ENCODE assay signal across 18 mouse cellular contexts in genomic region chr5:81568743-81569142, GRCm38 (mm10).
DNase-seq lines count a peak whose midpoint lies in the region; ATAC-seq and TF ChIP-seq lines count a peak whose summit lies in the region.
"Had no signal": no experiment of that assay in that cellular context is flagged by ENCODE, and none has a peak within 500 bp of the region (broad histone marks: within the 10 kb centered on the region; RNA-seq: fewer than 3 reads in every experiment).

No protein-coding gene starts in this region.

- H3K36me3 ChIP-seq in kidney, embryonic 14.5 days (ENCODE audit: control insufficient read depth, insufficient read depth, low read length), result no peaks in the 10 kb centered on the region
- no peaks in the 10 kb centered on the region for H3K36me3 ChIP-seq in stomach, embryonic 16.5 days (ENCODE audit: control insufficient read depth, insufficient read depth, low read length)
- no peaks in the 10 kb centered on the region for H3K36me3 ChIP-seq in stomach, postnatal 0 days (ENCODE audit: control insufficient read depth, insufficient read depth, low read length)
- no peaks in the 10 kb centered on the region for H3K36me3 ChIP-seq in midbrain, embryonic 10.5 days
- H3K36me3 ChIP-seq: embryonic facial prominence, embryonic 15.5 days; heart, embryonic 13.5 days; limb, embryonic 15.5 days; midbrain, embryonic 13.5 days had no signal

- no peak for TF ChIP-seq CTCF in stomach, postnatal 0 days (IDR thresholded peaks at IDR 0.05; ENCODE audit: low read depth)

- peak; percentile 32 for DNase-seq in adrenal gland, adult 2 months
- DNase-seq in adrenal gland, postnatal 25 days, result no peak
- DNase-seq in kidney, adult 11 months, result peak; percentile 35
- no peak for DNase-seq in stomach, postnatal 0 days (ENCODE audit: low spot score)
- DNase-seq in ovary, postnatal 14 days (ENCODE audit: low spot score), result no peak
- DNase-seq in midbrain, embryonic 10.5 days (ENCODE audit: low spot score), result no peak
- DNase-seq: adrenal gland, adult 8-10 months; lung, postnatal 4 days; right cerebral cortex, postnatal 25 days; thymus, adult 2 months had no signal

- no peak overlapping the region for H3K4me2 ChIP-seq in kidney, embryonic 14.5 days (replicated peaks; ENCODE audit: low read depth, low read length)
- no peak overlapping the region for H3K4me2 ChIP-seq in stomach, embryonic 16.5 days (ENCODE audit: low read depth, low read length)
- H3K4me2 ChIP-seq in stomach, postnatal 0 days (replicated peaks; ENCODE audit: low read depth), result no peak overlapping the region
- H3K4me2 ChIP-seq: embryonic facial prominence, embryonic 15.5 days; heart, embryonic 13.5 days; hindbrain, embryonic 14.5 days; limb, embryonic 15.5 days; midbrain, embryonic 13.5 days had no signal

- no peaks in the 10 kb centered on the region for H3K4me1 ChIP-seq in kidney, embryonic 14.5 days (ENCODE audit: control insufficient read depth, insufficient read depth, low read length)
- no peaks in the 10 kb centered on the region for H3K4me1 ChIP-seq in stomach, embryonic 16.5 days (ENCODE audit: control insufficient read depth, insufficient read depth, low read length)
- no peaks in the 10 kb centered on the region for H3K4me1 ChIP-seq in stomach, postnatal 0 days (replicated peaks; ENCODE audit: control insufficient read depth, insufficient read depth)
- no peaks in the 10 kb centered on the region for H3K4me1 ChIP-seq in midbrain, embryonic 10.5 days
- H3K4me1 ChIP-seq: embryonic facial prominence, embryonic 15.5 days; heart, embryonic 13.5 days; limb, embryonic 15.5 days; midbrain, embryonic 13.5 days had no signal

- H3K27me3 ChIP-seq in kidney, embryonic 14.5 days (ENCODE audit: control insufficient read depth, insufficient read depth, low read length), result no peaks in the 10 kb centered on the region
- H3K27me3 ChIP-seq in stomach, embryonic 16.5 days (ENCODE audit: control insufficient read depth, insufficient read depth, low read length), result no peaks in the 10 kb centered on the region
- no peaks in the 10 kb centered on the region for H3K27me3 ChIP-seq in stomach, postnatal 0 days (ENCODE audit: control insufficient read depth, insufficient read depth, low read length)
- no peaks in the 10 kb centered on the region for H3K27me3 ChIP-seq in midbrain, embryonic 10.5 days (ENCODE audit: low read depth, poor library complexity, severe bottlenecking)
- H3K27me3 ChIP-seq: embryonic facial prominence, embryonic 15.5 days; heart, embryonic 13.5 days; limb, embryonic 15.5 days; midbrain, embryonic 13.5 days had no signal

- no peak overlapping the region for H3K27ac ChIP-seq in kidney, embryonic 14.5 days (ENCODE audit: low read depth, low read length)
- H3K27ac ChIP-seq in stomach, embryonic 16.5 days (ENCODE audit: low read length), result no peak overlapping the region
- no peak overlapping the region for H3K27ac ChIP-seq in stomach, postnatal 0 days (replicated peaks)
- H3K27ac ChIP-seq in midbrain, embryonic 10.5 days (replicated peaks), result no peak overlapping the region
- H3K27ac ChIP-seq: embryonic facial prominence, embryonic 15.5 days; heart, embryonic 13.5 days; hindbrain, embryonic 14.5 days; limb, embryonic 15.5 days; midbrain, embryonic 13.5 days had no signal

- H3K9ac ChIP-seq in kidney, embryonic 14.5 days (ENCODE audit: low read depth, low read length), result no peak overlapping the region
- H3K9ac ChIP-seq in stomach, embryonic 16.5 days (ENCODE audit: low read length), result no peak overlapping the region
- H3K9ac ChIP-seq in stomach, postnatal 0 days (ENCODE audit: low read length), result no peak overlapping the region
- H3K9ac ChIP-seq: embryonic facial prominence, embryonic 15.5 days; heart, embryonic 13.5 days; hindbrain, embryonic 14.5 days; limb, embryonic 15.5 days; midbrain, embryonic 13.5 days had no signal

- no peaks in the 10 kb centered on the region for H3K9me3 ChIP-seq in kidney, embryonic 14.5 days (ENCODE audit: control insufficient read depth, low read length)
- H3K9me3 ChIP-seq in stomach, embryonic 16.5 days (replicated peaks; ENCODE audit: control insufficient read depth, low read length), result no peaks in the 10 kb centered on the region
- no peaks in the 10 kb centered on the region for H3K9me3 ChIP-seq in stomach, postnatal 0 days (ENCODE audit: control insufficient read depth, low read length)
- no peaks in the 10 kb centered on the region for H3K9me3 ChIP-seq in midbrain, embryonic 10.5 days (replicated peaks)
- H3K9me3 ChIP-seq: embryonic facial prominence, embryonic 15.5 days; heart, embryonic 13.5 days; limb, embryonic 15.5 days; midbrain, embryonic 13.5 days had no signal

- H3K4me3 ChIP-seq in kidney, embryonic 14.5 days (ENCODE audit: low read length), result no peak overlapping the region
- no peak overlapping the region for H3K4me3 ChIP-seq in stomach, embryonic 16.5 days (replicated peaks; ENCODE audit: low read length)
- H3K4me3 ChIP-seq in stomach, postnatal 0 days (ENCODE audit: low read depth, low read length), result no peak overlapping the region
- no peak overlapping the region for H3K4me3 ChIP-seq in midbrain, embryonic 10.5 days
- H3K4me3 ChIP-seq: embryonic facial prominence, embryonic 15.5 days; heart, embryonic 13.5 days; limb, embryonic 15.5 days; midbrain, embryonic 13.5 days had no signal

- no peak for ATAC-seq in kidney, embryonic 14.5 days (ENCODE audit: low FRiP score, low TSS enrichment)
- 0 out of 2 replicates have a peak, but pooled peaks have one; percentile 37 for ATAC-seq in stomach, embryonic 16.5 days (ENCODE audit: insufficient read depth, low FRiP score)
- no peak for ATAC-seq in stomach, postnatal 0 days (ENCODE audit: low FRiP score, low TSS enrichment)
- ATAC-seq: forebrain, embryonic 14.5 days; midbrain, embryonic 13.5 days had no signal

- TF ChIP-seq EP300 in stomach, postnatal 0 days (optimal IDR thresholded peaks at IDR 0.05), result no peak

- WGBS in kidney, embryonic 14.5 days, result 71% methylated on average over 1 of the region's 1 CpGs
- WGBS in stomach, embryonic 16.5 days, result 75% methylated on average over 1 of the region's 1 CpGs
- WGBS in stomach, postnatal 0 days, result 69% methylated on average over 1 of the region's 1 CpGs
- 86% methylated on average over 1 of the region's 1 CpGs for WGBS in midbrain, embryonic 10.5 days

Comparison
In these comparisons a context has a peak if more than half of its experiments do, and no peak if none do; other contexts are left out.
1. DNase-seq: peak in adrenal gland, adult 2 months (single experiment) and kidney, adult 11 months (single experiment); none in adrenal gland, postnatal 25 days (single experiment), stomach, postnatal 0 days (single experiment), ovary, postnatal 14 days (single experiment) and midbrain, embryonic 10.5 days (single experiment).